Mouse (Mus musculus) spleen, adult 2 months (tissue): ENCODE data around the gene Trim16.

Experiments used
- CTCF ChIP-seq: fragments of 200-500 bp; IDR thresholded peaks from 2 replicates; pipeline ENCODE4 v1.5.1; 2011; ENCODE audit warnings: mild to moderate bottlenecking, inconsistent platforms; ENCODE audit not compliant: insufficient read depth, insufficient read length, insufficient replicate concordance; ENCODE audit errors: extremely low read depth
- POLR2A ChIP-seq: fragments of 200-500 bp; IDR thresholded peaks from 2 replicates; pipeline ENCODE4 v1.6.1; 2011; ENCODE audit warnings: low read depth, low read length, inconsistent platforms

- TF ChIP-seq CTCF: no peak
- TF ChIP-seq POLR2A: no peak
Measured at GRCm38 (mm10) chr11:62875696-62876095, 55.7 kb downstream of the Trim16 start.
